Mouse (Mus musculus) midbrain, embryonic 11.5 days (tissue): ENCODE results near the gene Rnf113a2. TPM values are rescaled to one million over a fixed set of nuclear protein-coding genes. Genes with fewer than 3 reads are reported as not detected.

Experiments
- ATAC-seq: fragments of 200-750 bp; cut with Nextera tagmentation; 2 replicates; pipeline ENCODE4 v1.8.0; 2017; ENCODE audit warnings: moderate TSS enrichment, moderate library complexity; ENCODE audit not compliant: low FRiP score
- DNase-seq: peaks from one replicate; pipeline ENCODE4 v3.0.0; 2015; ENCODE audit warnings: low spot score; ENCODE audit errors: missing footprints
- H3K27ac ChIP-seq: fragments of 300-500 bp; sonication (generic); 2 replicates; pipeline ENCODE4 v1.5.1; 2014; ENCODE audit warnings: low read depth, low read length
- H3K27me3 ChIP-seq: fragments of 300-500 bp; sonication (generic); 2 replicates; pipeline ENCODE4 v1.6.1; 2014; ENCODE audit warnings: mild to moderate bottlenecking, low read length, moderate library complexity, mixed read lengths; ENCODE audit not compliant: control insufficient read depth, insufficient read depth
- H3K36me3 ChIP-seq: fragments of 300-500 bp; sonication (generic); 2 replicates; pipeline ENCODE4 v1.6.1; 2014; ENCODE audit warnings: mild to moderate bottlenecking, low read length, moderate library complexity, mixed read lengths; ENCODE audit not compliant: control insufficient read depth, insufficient read depth
- H3K4me1 ChIP-seq: fragments of 300-500 bp; sonication (generic); 2 replicates; pipeline ENCODE4 v1.6.1; 2014; ENCODE audit warnings: low read length; ENCODE audit not compliant: control insufficient read depth, insufficient read depth
- H3K4me2 ChIP-seq: fragments of 300-500 bp; sonication (generic); 2 replicates; pipeline ENCODE4 v1.6.1; 2014; ENCODE audit warnings: mild to moderate bottlenecking, moderate library complexity
- H3K4me3 ChIP-seq: fragments of 300-500 bp; sonication (generic); 2 replicates; pipeline ENCODE4 v1.5.1; 2014; ENCODE audit warnings: low read depth, low read length
- H3K9ac ChIP-seq: fragments of 300-500 bp; sonication (generic); 2 replicates; pipeline ENCODE4 v1.6.1; 2014; ENCODE audit warnings: low read length
- H3K9me3 ChIP-seq: fragments of 300-500 bp; sonication (generic); 2 replicates; pipeline ENCODE4 v1.6.1; 2016; ENCODE audit warnings: low read length; ENCODE audit not compliant: control insufficient read depth
- WGBS: fragments of 180-500 bp; shearing (Covaris S2); extraction: QIAGEN DNeasy Blood & Tissue Kit; methylation state at CpG from one replicate; pipeline ENCODE4 v1.1.7; 2014; 5-methylcytosine and 5-hydroxymethylcytosine counted together
- polyA plus RNA-seq: library from polyadenylated mRNA; unstranded; fragments of >200 nt; fragmentation: Nextera tagmentation; extraction: Ambion mirVana; gene quantifications from 2 replicates; pipeline ENCODE4 v1.2.1, GENCODE M21; 2014

Gene Rnf113a2
- polyA plus RNA-seq, 1 experiment from 2014 or later, result 28.0 TPM

DNA sequence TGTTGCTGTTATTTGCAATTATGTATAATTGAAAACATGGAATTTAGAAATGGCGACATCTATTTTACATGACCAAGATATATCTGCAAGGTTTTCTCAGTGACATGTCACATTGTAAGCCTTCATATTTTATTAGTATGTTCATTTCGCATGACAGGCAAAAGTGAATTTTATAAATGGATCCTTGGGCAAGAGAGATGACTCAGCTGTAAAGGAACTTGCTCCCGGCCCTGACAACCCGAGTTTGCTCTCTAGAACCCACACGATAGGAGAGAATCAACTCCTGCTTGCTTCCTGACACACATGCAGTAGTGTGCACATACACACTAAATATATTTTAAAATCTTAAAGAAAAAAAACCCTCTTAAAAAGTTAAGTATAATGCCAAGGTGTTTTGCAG lies 44.4 kb downstream of the Rnf113a2 start:
- WGBS, result 92% methylated on average over 5 of the region's 5 CpGs
- Histone ChIP-seq H3K27me3 (no peaks in the 10 kb centered on the region), H3K9ac (no peak overlapping the region), H3K4me2 (no peak overlapping the region), H3K4me1 (no peaks in the 10 kb centered on the region), H3K36me3 (peaks cover 7% of the 10 kb centered on the region), H3K27ac (no peak overlapping the region), H3K9me3 (no peaks in the 10 kb centered on the region), H3K4me3 (no peak overlapping the region)
- ATAC-seq (no peak), DNase-seq (no peak)

- no peak for DNase-seq
- 90% methylated on average over 3 of the region's 3 CpGs for WGBS
- no peak overlapping the region for H3K9ac ChIP-seq
- H3K4me2 ChIP-seq, result no peak overlapping the region
- H3K9me3 ChIP-seq, result no peaks in the 10 kb centered on the region
- no peaks in the 10 kb centered on the region for H3K4me1 ChIP-seq
- H3K4me3 ChIP-seq, result no peak overlapping the region
- no peak for ATAC-seq
- no peak overlapping the region for H3K27ac ChIP-seq
- H3K27me3 ChIP-seq, result no peaks in the 10 kb centered on the region
- H3K36me3 ChIP-seq, result peaks cover 7% of the 10 kb centered on the region
These were observed 45.9 kb downstream of the Rnf113a2 start for GRCm38 (mm10) chr12:84462856-84463255.

Other genes starting within 250 kb of the Rnf113a2 start
- 3.4 and 3.9 TPM in 2 replicates for gene Elmsan1, start 198.3 kb upstream of the Rnf113a2 start, polyA plus RNA-seq
- 18.6 and 18.8 TPM in 2 replicates for gene Ptgr2, start 132.0 kb upstream of the Rnf113a2 start, polyA plus RNA-seq
- 121 and 122 TPM in 2 replicates for gene Zfp410, start 100.3 kb upstream of the Rnf113a2 start, polyA plus RNA-seq
- 42.0 and 42.6 TPM in 2 replicates for gene Coq6, start 55.5 kb upstream of the Rnf113a2 start, polyA plus RNA-seq
- gene Fam161b, start 55.4 kb upstream of the Rnf113a2 start, polyA plus RNA-seq, result 7.3 and 10.0 TPM in 2 replicates
- gene Entpd5, start 8.2 kb upstream of the Rnf113a2 start, polyA plus RNA-seq, result 8.8 and 9.3 TPM in 2 replicates
- 0.70 and 0.81 TPM in 2 replicates for gene Bbof1, start 8.1 kb upstream of the Rnf113a2 start, polyA plus RNA-seq
- gene Aldh6a1, start 33.8 kb downstream of the Rnf113a2 start, polyA plus RNA-seq, result 25.5 and 26.9 TPM in 2 replicates
- gene Lin52, start 34.2 kb downstream of the Rnf113a2 start, polyA plus RNA-seq, result 42.2 and 45.7 TPM in 2 replicates
- 0.66 and 0.99 TPM in 2 replicates for gene Vsx2, start 152.6 kb downstream of the Rnf113a2 start, polyA plus RNA-seq
- gene Abcd4, start 200.2 kb downstream of the Rnf113a2 start, polyA plus RNA-seq, result 6.4 and 7.6 TPM in 2 replicates
- gene Vrtn, start 223.8 kb downstream of the Rnf113a2 start, polyA plus RNA-seq, result 0.05 TPM in 1 of 2 replicates, not detected in the other